Mouse (Mus musculus): Measurements from ENCODE around the gene Ttc7b. TPM values are rescaled to one million over a fixed set of nuclear protein-coding genes. Genes with fewer than 3 reads are reported as not detected.
A peak's percentile ranks its signal among the peaks of the same experiment; 100 is the strongest.

The Ttc7b gene
- polyA plus RNA-seq, 1 experiment from 2014 or later = 8.5 TPM

DNA sequence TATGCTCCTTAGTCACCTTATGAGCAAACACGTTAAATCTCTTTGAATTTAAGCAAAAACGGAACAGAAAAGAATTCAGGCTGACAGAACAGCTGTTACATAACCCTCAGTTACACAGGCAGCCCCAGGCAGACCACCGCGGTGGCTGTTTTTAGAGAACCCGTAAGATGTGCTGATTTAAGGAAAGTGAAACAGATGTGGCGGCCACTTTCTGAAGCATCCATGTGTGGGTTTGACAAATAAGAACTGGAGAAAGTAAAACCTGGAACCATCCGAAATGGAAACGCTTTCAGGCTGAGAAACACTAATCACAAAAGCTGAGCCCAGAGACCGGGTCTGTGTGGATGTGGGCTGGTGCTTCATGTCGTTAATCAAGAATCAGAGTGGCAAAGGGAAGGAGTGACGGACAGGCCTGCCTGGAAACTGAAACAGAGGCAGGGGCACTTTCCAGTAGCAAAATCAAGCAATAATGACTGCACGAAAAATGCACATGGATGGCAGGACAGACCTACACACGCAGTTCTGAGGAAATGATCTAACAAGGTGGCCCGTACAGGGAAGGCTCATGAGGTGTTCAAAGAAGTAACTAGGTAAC, 139.8 kb downstream of the Ttc7b start:
- Histone ChIP-seq H3K36me3 (ENCODE audit: control insufficient read depth, insufficient read depth, low read length) (peaks cover 47% of the 10 kb centered on the region), H3K9ac (replicated peaks; ENCODE audit: low read length) (no peak overlapping the region), H3K4me2 (ENCODE audit: low read length) (no peak overlapping the region), H3K4me3 (replicated peaks; ENCODE audit: low read depth, low read length) (no peak overlapping the region), H3K27me3 (ENCODE audit: control insufficient read depth, insufficient read depth, low read length) (no peaks in the 10 kb centered on the region), H3K27ac (replicated peaks; ENCODE audit: low read depth, low read length) (no peak overlapping the region), H3K9me3 (ENCODE audit: control insufficient read depth, low read length) (no peaks in the 10 kb centered on the region), H3K4me1 (ENCODE audit: control insufficient read depth, insufficient read depth, low read length) (no peaks in the 10 kb centered on the region)
- DNase-seq (no peak), ATAC-seq (ENCODE audit: low FRiP score, low TSS enrichment) (no peak)
- WGBS = 77% methylated on average over 14 of the region's 14 CpGs

DNA sequence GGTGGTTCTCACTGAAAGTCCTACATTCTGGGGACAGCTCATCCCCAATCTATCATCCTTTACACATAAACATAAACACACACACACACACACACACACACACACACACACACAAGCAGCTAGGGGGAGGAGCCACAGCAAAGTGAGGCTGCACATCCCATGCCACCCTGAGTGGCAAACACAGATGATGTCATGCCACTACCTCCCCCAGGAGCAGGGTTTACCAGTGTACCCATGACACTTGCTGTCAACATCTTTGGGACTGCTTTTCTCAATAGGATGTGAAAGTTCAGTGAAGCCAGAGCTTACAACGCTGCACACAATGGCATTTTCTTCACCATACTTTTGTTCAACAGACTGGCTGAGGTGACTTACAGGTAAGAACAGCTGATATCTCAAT, 140.8 kb downstream of the Ttc7b start:
- no peak overlapping the region for H3K4me2 ChIP-seq (ENCODE audit: low read length)
- H3K4me1 ChIP-seq (ENCODE audit: control insufficient read depth, insufficient read depth, low read length) = no peaks in the 10 kb centered on the region
- no peak overlapping the region for H3K27ac ChIP-seq (replicated peaks; ENCODE audit: low read depth, low read length)
- DNase-seq = no peak
- no peak overlapping the region for H3K9ac ChIP-seq (replicated peaks; ENCODE audit: low read length)
- ATAC-seq (ENCODE audit: low FRiP score, low TSS enrichment) = no peak
- 92% methylated on average over 1 of the region's 1 CpGs for WGBS
- no peaks in the 10 kb centered on the region for H3K9me3 ChIP-seq (ENCODE audit: control insufficient read depth, low read length)
- no peaks in the 10 kb centered on the region for H3K27me3 ChIP-seq (ENCODE audit: control insufficient read depth, insufficient read depth, low read length)
- H3K36me3 ChIP-seq (ENCODE audit: control insufficient read depth, insufficient read depth, low read length) = peaks cover 49% of the 10 kb centered on the region
- H3K4me3 ChIP-seq (replicated peaks; ENCODE audit: low read depth, low read length) = no peak overlapping the region

DNA sequence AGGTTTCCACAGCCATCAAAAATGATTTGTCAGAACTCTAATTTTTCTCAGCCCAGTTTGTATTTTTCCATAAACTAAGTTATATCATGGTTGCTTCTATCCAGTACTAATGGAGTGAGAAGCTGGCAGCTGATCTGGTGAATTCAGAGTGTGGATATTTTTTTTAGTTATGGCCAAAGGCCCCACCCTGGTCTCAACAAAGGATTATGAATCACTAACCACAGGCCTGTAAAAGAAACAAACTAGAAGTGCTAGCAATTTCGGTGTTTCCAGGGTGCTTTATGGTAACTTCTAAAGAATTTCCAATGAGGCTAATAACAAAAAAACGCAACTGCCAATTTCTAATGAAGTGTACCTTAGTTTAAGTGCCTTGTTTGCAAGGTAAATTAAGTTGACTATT, 142.4 kb downstream of the Ttc7b start:
- 64% methylated on average over 2 of the region's 2 CpGs for WGBS
- DNase-seq (no peak), ATAC-seq (ENCODE audit: low FRiP score, low TSS enrichment) (no peak)
- Histone ChIP-seq H3K4me2 (ENCODE audit: low read length) (no peak overlapping the region), H3K4me3 (replicated peaks; ENCODE audit: low read depth, low read length) (no peak overlapping the region), H3K27ac (replicated peaks; ENCODE audit: low read depth, low read length) (no peak overlapping the region), H3K27me3 (ENCODE audit: control insufficient read depth, insufficient read depth, low read length) (no peaks in the 10 kb centered on the region), H3K36me3 (ENCODE audit: control insufficient read depth, insufficient read depth, low read length) (peaks cover 52% of the 10 kb centered on the region), H3K4me1 (ENCODE audit: control insufficient read depth, insufficient read depth, low read length) (no peaks in the 10 kb centered on the region), H3K9ac (replicated peaks; ENCODE audit: low read length) (no peak overlapping the region), H3K9me3 (ENCODE audit: control insufficient read depth, low read length) (no peaks in the 10 kb centered on the region)

DNA sequence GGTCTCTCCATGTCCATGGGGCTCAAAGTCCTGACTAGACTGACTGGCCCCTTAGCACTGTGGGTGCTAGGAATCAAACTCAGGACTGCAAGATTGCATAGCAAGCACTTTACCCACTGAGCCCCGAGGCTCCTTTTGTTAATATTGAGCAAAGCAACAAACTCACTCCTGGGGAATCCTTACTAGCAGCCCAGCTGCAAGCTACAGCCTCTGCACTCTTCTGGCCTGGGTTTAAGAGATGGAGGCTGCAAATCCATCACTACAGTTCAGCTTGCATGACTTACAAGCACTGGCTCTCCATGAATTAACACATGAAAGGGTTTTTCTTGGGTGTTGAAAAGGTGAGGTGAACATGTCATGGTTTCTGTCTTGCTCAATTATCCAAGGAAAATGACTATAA, 142.8 kb downstream of the Ttc7b start:
- no peaks in the 10 kb centered on the region for H3K27me3 ChIP-seq (ENCODE audit: control insufficient read depth, insufficient read depth, low read length)
- 39% methylated on average over 1 of the region's 1 CpGs for WGBS
- H3K9ac ChIP-seq (replicated peaks; ENCODE audit: low read length) = no peak overlapping the region
- peaks cover 52% of the 10 kb centered on the region for H3K36me3 ChIP-seq (ENCODE audit: control insufficient read depth, insufficient read depth, low read length)
- no peak overlapping the region for H3K4me3 ChIP-seq (replicated peaks; ENCODE audit: low read depth, low read length)
- no peak overlapping the region for H3K4me2 ChIP-seq (ENCODE audit: low read length)
- ATAC-seq (ENCODE audit: low FRiP score, low TSS enrichment) = no peak
- H3K4me1 ChIP-seq (ENCODE audit: control insufficient read depth, insufficient read depth, low read length) = no peaks in the 10 kb centered on the region
- H3K27ac ChIP-seq (replicated peaks; ENCODE audit: low read depth, low read length) = no peak overlapping the region
- DNase-seq = no peak
- no peaks in the 10 kb centered on the region for H3K9me3 ChIP-seq (ENCODE audit: control insufficient read depth, low read length)

DNA sequence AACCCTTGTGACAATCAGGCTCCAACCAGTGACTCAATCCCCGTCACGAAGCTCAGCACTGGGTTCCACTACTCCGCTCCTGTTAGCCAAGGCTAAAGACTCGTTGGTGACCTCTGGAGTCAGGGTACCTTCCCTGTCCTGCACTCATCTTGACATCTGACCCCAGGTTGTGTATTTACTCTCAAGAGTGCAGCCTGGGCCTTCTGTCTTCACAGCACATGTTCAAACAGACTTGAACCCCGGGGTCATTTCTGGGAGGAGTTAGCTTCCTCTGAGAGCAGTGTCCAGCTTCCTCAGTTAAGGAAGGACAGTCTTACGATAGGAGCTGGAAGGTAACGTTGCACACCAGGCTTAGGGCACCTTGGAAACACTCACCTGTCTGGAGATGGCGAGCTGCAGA, 144.8 kb downstream of the Ttc7b start:
- H3K9ac ChIP-seq (replicated peaks; ENCODE audit: low read length) = no peak overlapping the region
- peaks cover 56% of the 10 kb centered on the region for H3K36me3 ChIP-seq (ENCODE audit: control insufficient read depth, insufficient read depth, low read length)
- WGBS = 93% methylated on average over 8 of the region's 8 CpGs
- no peaks in the 10 kb centered on the region for H3K27me3 ChIP-seq (ENCODE audit: control insufficient read depth, insufficient read depth, low read length)
- H3K27ac ChIP-seq (replicated peaks; ENCODE audit: low read depth, low read length) = no peak overlapping the region
- no peak for ATAC-seq (ENCODE audit: low FRiP score, low TSS enrichment)
- no peak overlapping the region for H3K4me2 ChIP-seq (ENCODE audit: low read length)
- no peak for DNase-seq
- no peak overlapping the region for H3K4me3 ChIP-seq (replicated peaks; ENCODE audit: low read depth, low read length)
- H3K9me3 ChIP-seq (ENCODE audit: control insufficient read depth, low read length) = no peaks in the 10 kb centered on the region
- no peaks in the 10 kb centered on the region for H3K4me1 ChIP-seq (ENCODE audit: control insufficient read depth, insufficient read depth, low read length)

DNA sequence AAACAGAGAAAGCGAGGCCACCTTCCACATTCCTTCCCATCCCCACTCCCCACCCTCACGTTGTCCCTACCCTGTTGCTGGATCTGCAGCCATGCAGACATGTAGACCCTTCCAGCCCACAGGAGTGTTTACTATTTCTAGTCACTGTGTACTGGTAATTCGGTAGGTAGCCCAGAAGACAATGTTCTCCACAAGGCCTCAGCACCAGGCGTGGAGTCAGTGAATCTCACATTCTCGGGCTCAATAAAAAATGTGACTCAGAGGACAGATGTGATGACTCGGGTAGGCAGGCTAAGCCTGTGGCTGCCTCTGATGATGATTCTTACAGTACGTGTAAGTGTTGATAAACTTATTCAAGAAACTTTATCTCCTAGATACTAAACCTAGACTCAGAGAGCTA, 147.8 kb downstream of the Ttc7b start:
- Histone ChIP-seq H3K4me1 (ENCODE audit: control insufficient read depth, insufficient read depth, low read length) (no peaks in the 10 kb centered on the region), H3K4me2 (ENCODE audit: low read length) (no peak overlapping the region), H3K9ac (replicated peaks; ENCODE audit: low read length) (no peak overlapping the region), H3K9me3 (ENCODE audit: control insufficient read depth, low read length) (no peaks in the 10 kb centered on the region), H3K4me3 (replicated peaks; ENCODE audit: low read depth, low read length) (no peak overlapping the region), H3K27ac (replicated peaks; ENCODE audit: low read depth, low read length) (no peak overlapping the region), H3K27me3 (ENCODE audit: control insufficient read depth, insufficient read depth, low read length) (no peaks in the 10 kb centered on the region), H3K36me3 (ENCODE audit: control insufficient read depth, insufficient read depth, low read length) (peaks cover 67% of the 10 kb centered on the region)
- ATAC-seq (ENCODE audit: low FRiP score, low TSS enrichment) = no peak
- DNase-seq = no peak
- 88% methylated on average over 7 of the region's 7 CpGs for WGBS

DNA sequence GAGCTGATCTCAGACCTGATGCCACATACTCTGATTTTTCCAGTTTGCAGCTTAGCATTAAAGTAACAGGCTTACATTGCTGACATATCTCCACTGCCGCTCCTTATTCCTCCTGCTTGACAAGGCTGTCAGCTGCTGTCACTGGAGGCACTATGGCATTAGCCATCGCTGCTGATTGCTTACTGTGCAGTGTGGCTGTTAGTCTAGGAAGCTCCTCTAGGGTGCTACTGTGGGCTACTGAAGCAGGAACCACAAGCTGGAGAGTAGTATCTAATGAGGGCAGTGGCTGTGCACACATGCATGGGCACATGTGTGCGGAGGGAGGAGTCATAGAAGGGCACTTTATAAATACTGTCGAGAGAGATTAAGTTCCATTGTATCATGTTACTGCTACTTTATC, 148.6 kb downstream of the Ttc7b start:
- WGBS = 86% methylated on average over 4 of the region's 4 CpGs

DNA sequence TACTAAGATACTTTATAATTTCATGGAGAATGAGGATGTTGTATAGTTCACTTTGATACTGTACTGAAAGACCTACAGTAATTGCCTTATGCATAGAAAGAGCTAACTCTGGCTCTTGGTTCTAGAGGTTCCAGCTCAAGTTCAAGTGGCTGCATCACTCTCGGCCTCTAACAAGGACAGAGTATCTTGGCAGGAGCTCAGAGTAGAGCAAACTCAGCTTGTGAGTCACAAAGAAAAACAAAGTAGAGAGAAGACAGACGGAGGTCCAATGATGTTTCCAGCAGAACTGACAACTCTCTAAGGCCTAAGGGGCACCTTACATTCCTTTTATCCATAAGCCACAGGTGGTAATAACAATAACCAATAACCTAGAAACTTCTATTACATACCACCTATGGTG, 150.8 kb downstream of the Ttc7b start:
- H3K27me3 ChIP-seq (ENCODE audit: control insufficient read depth, insufficient read depth, low read length) = no peaks in the 10 kb centered on the region
- H3K9ac ChIP-seq (replicated peaks; ENCODE audit: low read length) = no peak overlapping the region
- no peak overlapping the region for H3K27ac ChIP-seq (replicated peaks; ENCODE audit: low read depth, low read length)
- no peak for ATAC-seq (ENCODE audit: low FRiP score, low TSS enrichment)
- no peak overlapping the region for H3K4me2 ChIP-seq (ENCODE audit: low read length)
- H3K9me3 ChIP-seq (ENCODE audit: control insufficient read depth, low read length) = no peaks in the 10 kb centered on the region
- no peak for DNase-seq
- H3K4me3 ChIP-seq (replicated peaks; ENCODE audit: low read depth, low read length) = no peak overlapping the region
- WGBS = 95% methylated on average over 2 of the region's 2 CpGs
- H3K4me1 ChIP-seq (ENCODE audit: control insufficient read depth, insufficient read depth, low read length) = no peaks in the 10 kb centered on the region
- H3K36me3 ChIP-seq (ENCODE audit: control insufficient read depth, insufficient read depth, low read length) = peaks cover 65% of the 10 kb centered on the region

More for the DNA sequence above, 148.6 kb downstream of the Ttc7b start:
- Histone ChIP-seq H3K4me1 (ENCODE audit: control insufficient read depth, insufficient read depth, low read length) (no peaks in the 10 kb centered on the region), H3K36me3 (ENCODE audit: control insufficient read depth, insufficient read depth, low read length) (peaks cover 67% of the 10 kb centered on the region), H3K4me2 (ENCODE audit: low read length) (no peak overlapping the region), H3K9ac (replicated peaks; ENCODE audit: low read length) (no peak overlapping the region), H3K4me3 (replicated peaks; ENCODE audit: low read depth, low read length) (no peak overlapping the region), H3K27me3 (ENCODE audit: control insufficient read depth, insufficient read depth, low read length) (no peaks in the 10 kb centered on the region), H3K9me3 (ENCODE audit: control insufficient read depth, low read length) (no peaks in the 10 kb centered on the region), H3K27ac (replicated peaks; ENCODE audit: low read depth, low read length) (no peak overlapping the region)
- DNase-seq = peak; percentile 12
- ATAC-seq (ENCODE audit: low FRiP score, low TSS enrichment) = no peak

DNA sequence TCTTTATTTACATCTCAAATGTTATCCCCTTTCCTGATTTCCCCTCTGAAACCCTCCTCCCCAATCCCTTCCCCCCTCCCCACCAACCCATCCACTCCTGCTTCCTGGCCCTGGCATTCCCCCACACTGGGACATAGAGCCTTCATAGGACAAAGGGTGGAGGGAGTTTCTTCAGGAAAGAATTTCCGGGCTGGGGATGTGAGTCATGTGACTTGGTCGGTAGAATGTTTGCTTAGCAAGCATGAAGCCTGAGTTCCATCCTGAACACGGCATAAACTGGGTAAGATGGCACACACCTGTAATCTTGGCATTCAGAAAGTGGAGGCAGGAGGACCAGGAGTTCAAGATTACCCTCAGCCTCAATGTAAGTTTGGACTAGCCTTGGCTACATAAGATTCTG, 151.4 kb downstream of the Ttc7b start:
- Histone ChIP-seq H3K4me1 (ENCODE audit: control insufficient read depth, insufficient read depth, low read length) (no peaks in the 10 kb centered on the region), H3K4me3 (replicated peaks; ENCODE audit: low read depth, low read length) (no peak overlapping the region), H3K36me3 (ENCODE audit: control insufficient read depth, insufficient read depth, low read length) (peaks cover 64% of the 10 kb centered on the region), H3K27ac (replicated peaks; ENCODE audit: low read depth, low read length) (no peak overlapping the region), H3K4me2 (ENCODE audit: low read length) (no peak overlapping the region), H3K9ac (replicated peaks; ENCODE audit: low read length) (no peak overlapping the region), H3K27me3 (ENCODE audit: control insufficient read depth, insufficient read depth, low read length) (no peaks in the 10 kb centered on the region), H3K9me3 (ENCODE audit: control insufficient read depth, low read length) (no peaks in the 10 kb centered on the region)
- no peak for DNase-seq
- ATAC-seq (ENCODE audit: low FRiP score, low TSS enrichment) = no peak
- 68% methylated on average over 3 of the region's 3 CpGs for WGBS

All from midbrain, embryonic 14.5 days (tissue).